Mouse (Mus musculus) spleen, postnatal 10 days (tissue): Measurements from ENCODE around the gene Zbtb32.

Experiments used
- DNase-seq, 2 experiments: peaks; one replicate each; pipeline ENCODE4 v3.0.0; 2021 to 2022; ENCODE audit warnings: low spot score in 2 of 2

The Zbtb32 gene

GRCm38 (mm10) chr7:30598786-30599185 is at the start of gene Zbtb32:
Gene Zbtb32, minus strand, starts transcription at chr7:30598909.
- no peak for DNase-seq

- no peak for DNase-seq
Observed at GRCm38 (mm10) chr7:30639083-30639482, 40.4 kb upstream of the Zbtb32 start.

DNA sequence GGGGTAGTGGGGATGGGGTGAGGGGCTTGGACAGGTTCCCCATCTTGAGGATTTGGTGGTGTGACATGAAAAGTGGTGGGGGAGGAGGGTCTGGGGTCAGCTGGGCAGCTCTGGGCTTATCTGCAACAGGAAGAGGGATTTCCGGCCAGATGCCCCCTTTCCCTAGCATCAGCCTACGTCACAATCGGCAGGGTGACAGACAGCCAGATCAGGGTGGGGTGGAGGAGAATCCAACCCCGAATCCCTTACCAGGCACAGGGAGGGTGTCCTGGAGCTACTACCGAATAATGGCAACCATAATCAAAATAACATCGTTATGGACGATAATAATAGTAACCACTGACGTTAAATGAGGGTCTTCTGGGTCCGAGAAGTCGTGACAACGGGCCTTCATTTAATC is 37.7 kb upstream of the Zbtb32 start:
- no peak for DNase-seq

DNA sequence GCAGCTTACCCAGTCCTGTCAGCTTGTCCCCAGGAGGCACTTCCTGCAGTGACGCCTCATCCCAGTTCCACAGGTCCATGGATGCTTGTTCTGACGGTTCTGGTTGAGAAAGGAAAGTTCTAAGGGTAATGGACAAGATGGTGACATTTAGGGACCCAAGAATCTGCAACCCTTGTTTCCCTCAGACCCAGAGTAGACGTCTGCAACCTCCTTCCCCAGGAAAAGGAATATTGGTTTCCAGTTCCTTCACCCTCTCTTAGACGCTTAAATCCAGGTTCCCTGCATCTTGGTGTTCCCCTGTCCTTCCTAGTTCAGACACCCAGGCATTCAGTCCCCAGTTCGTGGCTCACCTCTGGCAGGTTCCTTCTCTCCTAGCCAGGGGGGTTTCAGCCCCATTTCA is 37.0 kb upstream of the Zbtb32 start, which contains the start of gene Etv2:
TSS of gene Etv2 (minus strand) at position 101 of the 400 bp plus-strand sequence.
- no peak for DNase-seq

DNA sequence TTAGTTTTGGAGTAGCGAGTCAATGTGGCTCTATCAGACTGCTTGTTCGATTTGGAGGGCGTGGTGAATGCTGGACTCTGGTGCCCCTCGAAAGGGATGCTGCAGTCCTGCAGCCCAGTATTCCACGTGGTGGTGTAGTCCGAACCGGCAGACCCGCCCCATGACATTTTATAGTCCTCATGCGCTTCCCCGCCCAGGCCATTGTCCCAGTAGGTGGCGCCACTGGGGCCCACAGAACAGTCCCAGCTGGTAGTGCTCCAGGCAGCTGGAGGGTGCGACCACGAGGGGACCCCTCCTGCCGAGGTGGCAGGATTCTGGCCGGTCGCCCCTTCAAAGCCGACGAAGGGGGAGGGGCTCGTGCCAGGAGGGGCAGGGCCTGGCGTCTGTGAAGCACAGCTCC is 35.9 kb upstream of the Zbtb32 start:
- peak; percentile 38 to 82 for DNase-seq

- DNase-seq = no peak
Observed at GRCm38 (mm10) chr7:30633762-30634412, 35.2 kb upstream of the Zbtb32 start.

DNA sequence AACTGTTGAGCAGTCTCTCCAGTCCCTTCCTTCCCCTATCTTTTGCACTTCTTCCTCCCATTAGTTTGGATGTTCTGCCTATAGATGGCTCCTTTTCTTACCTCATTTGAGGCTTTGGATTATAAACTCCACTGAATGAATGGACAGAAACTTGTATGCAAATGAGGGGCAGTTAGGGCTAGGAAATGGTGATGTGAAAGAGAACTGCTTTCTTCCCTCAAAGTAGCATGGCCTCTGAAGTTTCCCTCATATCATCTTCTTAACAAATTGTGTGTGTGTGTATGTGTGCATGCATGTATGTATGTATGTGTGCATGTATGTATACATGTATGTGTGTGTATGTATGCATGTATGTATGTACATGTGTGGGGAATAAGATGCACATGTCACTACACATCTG is 30.3 kb upstream of the Zbtb32 start:
- DNase-seq = no peak

DNA sequence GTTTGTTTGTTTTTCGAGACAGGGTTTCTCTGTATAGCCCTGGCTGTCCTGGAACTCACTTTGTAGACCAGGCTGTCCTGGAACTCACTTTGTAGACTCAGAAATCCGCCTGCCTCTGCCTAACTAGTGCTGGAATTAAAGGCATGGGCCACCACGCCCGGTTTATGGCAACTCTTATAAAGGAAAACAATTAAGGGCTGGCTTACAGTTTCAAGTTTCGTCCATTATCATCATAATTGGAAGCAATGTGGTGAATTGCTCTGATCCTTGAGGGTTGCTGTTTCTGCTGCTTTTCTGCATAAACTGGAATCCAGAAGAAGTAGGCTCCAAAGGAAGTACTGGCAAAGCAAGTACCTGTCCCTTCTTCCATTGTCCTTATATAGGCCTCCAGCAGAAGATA is 27.9 kb upstream of the Zbtb32 start:
- no peak for DNase-seq

GRCm38 (mm10) chr7:30625530-30626384 is 27.0 kb upstream of the Zbtb32 start, which contains the start of gene Cox6b1:
Gene Cox6b1, minus strand, starts transcription at chr7:30626151.
- peak; percentile 77 to 92 for DNase-seq

- DNase-seq = peak; percentile 22 to 67
Observed at GRCm38 (mm10) chr7:30619202-30619601, 20.5 kb upstream of the Zbtb32 start.

DNA sequence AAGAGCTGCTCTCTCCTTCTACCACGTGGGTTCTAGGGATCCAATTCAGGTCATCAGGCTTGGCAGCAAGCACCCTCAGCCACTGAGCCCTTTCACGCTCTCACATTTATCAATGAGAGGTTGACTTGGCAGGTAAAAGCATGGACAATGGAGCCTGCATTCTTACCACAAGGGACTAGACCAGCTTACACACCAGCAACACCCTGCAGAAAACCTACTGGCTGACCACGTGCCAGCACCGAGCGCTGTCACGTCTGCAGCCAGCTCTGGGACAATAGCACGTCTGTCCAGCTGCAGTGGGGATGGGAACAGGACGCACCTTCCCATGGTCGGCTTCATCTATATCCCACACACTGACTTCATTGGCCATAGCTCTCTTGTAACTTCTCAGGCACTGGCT is 19.9 kb upstream of the Zbtb32 start:
- no peak for DNase-seq

DNA sequence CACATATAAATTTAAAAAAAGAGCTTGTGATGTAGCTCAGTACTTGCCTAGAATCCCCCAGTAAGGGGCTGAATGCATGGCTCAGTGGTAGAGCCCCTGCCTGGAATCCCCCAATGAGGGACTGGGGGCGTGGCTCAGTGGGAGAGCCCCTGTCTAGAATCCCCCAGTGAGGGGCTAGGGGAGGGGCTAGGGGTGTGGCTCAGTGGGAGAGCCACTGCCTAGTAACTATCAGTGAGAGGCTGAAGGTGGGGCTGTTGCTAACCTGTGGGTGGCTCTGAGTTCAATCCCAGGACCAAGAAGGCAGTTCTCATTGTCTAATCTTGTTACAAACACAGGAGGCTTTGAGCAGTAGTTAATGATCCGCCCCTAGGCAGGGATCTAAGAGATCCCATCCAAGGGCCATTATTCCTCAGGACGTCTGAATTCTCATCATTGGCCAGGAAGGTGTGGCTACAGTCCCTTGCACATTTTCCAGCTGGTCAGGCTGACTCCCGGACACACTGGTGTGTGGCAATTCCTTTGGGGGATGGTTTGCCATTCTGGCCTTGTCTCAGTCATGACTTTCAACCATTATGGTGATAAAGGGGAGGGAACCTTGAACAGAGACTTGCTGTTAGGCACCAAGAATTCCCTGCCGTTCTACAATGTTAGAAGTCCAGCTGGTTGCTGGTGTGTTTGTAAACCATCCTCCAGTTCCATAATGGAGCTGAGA is 16.5 kb upstream of the Zbtb32 start:
- DNase-seq = no peak

- no peak for DNase-seq
Observed at GRCm38 (mm10) chr7:30614454-30614853, 15.7 kb upstream of the Zbtb32 start.

GRCm38 (mm10) chr7:30613529-30614112 is 14.9 kb upstream of the Zbtb32 start:
- DNase-seq = peak; percentile 55 to 82

GRCm38 (mm10) chr7:30612654-30613402 is 14.1 kb upstream of the Zbtb32 start, which contains the start of gene Upk1a:
Gene Upk1a, minus strand, starts transcription at chr7:30612847.
- DNase-seq = no peak

DNA sequence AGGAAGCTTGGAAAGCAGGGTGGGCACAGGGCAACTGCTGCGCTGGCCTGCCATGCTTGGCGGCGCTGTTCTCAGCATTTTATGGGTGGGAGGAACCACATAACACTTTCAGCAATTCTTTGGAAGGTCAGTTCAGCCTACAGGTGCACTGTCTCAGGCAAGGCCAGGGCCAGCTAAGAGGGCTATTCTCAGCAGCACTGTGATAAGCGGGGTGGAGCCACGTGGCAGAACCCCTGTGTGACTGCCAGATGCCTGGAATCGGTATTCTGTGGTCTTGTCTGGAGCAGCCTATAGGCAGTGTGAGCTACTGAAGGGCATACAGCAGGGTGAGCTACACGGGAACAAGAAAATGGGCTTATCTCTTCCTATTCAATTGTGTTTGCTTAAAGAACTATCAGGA is 11.3 kb upstream of the Zbtb32 start:
- no peak for DNase-seq

GRCm38 (mm10) chr7:30608476-30608875 is 9.8 kb upstream of the Zbtb32 start:
- DNase-seq = no peak

GRCm38 (mm10) chr7:30607706-30608309 is 9.1 kb upstream of the Zbtb32 start:
- peak; percentile 39 to 82 for DNase-seq

GRCm38 (mm10) chr7:30604944-30605343 is 6.2 kb upstream of the Zbtb32 start:
- no peak for DNase-seq

DNA sequence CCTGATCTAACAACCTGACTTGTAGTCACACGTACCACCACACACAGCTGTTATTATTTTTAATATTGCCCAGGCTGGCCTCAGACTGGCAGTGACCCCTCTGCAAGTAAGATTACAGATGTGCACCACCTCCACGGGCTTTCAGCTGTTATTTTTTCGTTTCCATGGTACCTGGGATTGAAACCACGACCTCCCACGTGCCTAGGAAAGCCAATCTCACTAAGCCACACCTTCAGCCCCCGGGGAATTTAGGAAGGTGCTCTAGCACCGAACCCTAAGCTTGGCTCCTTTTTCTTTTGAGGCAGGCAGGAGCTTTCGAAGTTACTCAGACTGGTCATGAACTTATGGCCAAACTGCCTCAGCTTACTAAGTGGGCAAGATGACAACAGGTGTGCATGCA is 5.7 kb upstream of the Zbtb32 start:
- DNase-seq = no peak

GRCm38 (mm10) chr7:30602583-30602982 is 3.9 kb upstream of the Zbtb32 start:
- DNase-seq = no peak
